Mouse (Mus musculus): ENCODE data around the gene Rasal1. TPM values are rescaled to one million over a fixed set of nuclear protein-coding genes. Genes with fewer than 3 reads are reported as not detected.

Gene Rasal1
- polyA plus RNA-seq, 1 experiment: 1.3 TPM

DNA sequence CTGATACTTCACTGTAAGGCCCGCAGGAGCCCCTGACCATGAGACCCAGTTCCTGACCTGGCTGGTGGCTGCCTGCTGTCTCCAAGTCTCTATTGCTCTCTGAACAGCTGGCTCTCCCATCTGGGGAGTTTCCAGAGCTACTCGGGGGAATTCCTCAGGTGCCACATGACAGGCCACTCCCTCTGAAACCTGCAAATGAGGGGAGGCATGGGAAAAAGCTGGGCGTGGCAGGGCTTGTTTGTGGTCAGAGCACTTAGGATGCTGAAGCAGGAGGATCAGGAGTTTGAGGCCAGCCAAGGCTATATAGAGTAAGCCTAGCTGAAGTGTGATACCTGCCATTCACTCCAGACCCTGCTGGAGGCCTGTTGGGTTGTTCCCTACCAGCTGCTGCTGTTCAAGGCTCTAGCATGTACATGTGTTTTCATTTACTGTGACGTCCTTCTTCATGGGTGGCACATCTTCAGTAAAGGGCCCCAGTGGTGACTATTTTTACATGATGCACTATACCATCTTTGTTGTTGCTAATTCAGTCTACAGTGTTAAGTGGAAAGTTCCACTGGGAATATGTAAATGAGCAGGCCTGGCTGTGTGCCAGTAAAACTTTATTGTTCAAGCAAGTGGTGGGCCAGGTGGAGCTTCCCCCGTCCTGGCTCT, 26.3 kb upstream of the Rasal1 start:
- no peak for DNase-seq (ENCODE audit: low spot score)

DNA sequence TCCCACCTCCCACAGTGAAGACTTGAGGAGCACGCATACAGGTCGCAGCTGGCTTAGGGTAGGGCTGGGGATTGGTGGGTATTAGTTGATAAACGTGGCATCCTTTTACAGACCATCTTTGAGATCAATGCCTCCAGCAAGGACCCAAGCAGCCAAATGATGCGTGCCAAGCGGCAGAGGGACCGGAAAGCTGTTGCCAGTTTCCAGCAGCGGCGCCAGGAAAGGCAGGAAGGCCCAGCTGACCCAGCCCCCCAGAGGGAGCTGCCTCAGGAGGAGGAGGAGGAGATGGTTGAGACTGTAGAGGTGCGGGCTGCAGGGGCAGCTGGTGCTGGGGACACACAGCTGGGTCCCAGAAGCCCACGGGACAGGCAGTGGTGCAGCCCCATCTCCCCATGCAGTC, 24.2 kb upstream of the Rasal1 start:
- no peak for DNase-seq (ENCODE audit: low spot score)

DNA sequence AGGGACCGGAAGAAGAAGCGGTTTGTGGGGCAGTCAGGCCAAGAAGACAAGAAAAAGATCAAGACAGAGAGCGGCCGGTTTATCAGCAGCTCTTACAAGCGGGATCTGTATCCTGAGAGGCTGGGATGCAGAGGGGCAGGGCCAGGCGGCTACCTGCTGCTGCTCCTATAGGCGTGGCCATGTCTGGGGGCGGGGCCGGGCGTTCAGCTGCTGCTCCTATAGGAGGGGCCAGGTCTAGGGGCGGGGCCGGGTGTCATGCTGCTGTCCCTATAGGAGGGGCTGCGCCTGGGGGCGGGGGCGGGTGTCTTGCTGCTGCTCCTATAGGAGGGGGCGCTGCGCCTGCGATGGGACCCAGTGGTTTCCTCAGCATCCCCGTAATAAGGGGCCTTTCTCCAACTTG, 22.2 kb upstream of the Rasal1 start:
- DNase-seq (ENCODE audit: low spot score): no peak

GRCm38 (mm10) chr5:120627515-120628300, 20.9 kb upstream of the Rasal1 start:
- DNase-seq (ENCODE audit: low spot score): no peak

DNA sequence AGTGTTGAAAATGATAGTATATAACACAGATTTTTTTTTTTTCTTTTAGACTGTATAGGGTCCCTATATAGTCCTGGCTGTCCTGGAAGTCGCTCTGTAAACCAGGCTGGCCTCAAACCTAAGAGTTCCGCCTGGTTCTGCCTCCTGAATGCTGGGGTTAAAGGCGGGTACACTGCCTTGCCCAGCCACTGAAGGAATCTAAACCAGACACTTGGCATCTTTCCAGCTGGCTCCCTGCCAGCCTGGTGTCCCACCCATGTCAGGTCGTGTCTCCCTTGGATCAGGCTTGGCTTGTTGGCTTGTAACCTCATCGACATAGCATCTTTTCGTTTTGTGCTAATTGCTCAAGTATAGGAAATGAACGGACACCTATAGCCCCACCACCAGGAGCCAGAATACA, 20.0 kb upstream of the Rasal1 start:
- no peak for DNase-seq (ENCODE audit: low spot score)

DNA sequence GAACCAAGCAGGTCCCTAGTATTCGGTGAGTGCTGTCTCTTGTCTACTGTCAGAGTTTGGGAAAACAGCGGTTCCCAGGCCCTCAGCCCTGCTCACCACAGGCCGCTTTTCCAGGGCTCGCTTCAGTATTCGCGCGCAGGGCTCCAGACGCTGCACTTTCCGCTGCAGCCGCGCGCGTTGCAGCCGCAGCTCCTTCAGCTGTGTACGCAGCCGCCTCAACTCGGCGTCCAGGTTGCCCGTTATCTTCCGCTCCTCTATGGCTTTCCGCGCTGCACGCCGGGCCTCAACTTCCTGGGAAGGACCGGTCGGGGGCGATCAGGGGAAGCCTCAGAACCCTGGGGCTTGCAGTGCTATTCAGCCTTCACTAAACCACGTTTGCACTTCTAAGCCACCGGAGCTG, 17.5 kb upstream of the Rasal1 start:
- DNase-seq (ENCODE audit: low spot score): no peak

DNA sequence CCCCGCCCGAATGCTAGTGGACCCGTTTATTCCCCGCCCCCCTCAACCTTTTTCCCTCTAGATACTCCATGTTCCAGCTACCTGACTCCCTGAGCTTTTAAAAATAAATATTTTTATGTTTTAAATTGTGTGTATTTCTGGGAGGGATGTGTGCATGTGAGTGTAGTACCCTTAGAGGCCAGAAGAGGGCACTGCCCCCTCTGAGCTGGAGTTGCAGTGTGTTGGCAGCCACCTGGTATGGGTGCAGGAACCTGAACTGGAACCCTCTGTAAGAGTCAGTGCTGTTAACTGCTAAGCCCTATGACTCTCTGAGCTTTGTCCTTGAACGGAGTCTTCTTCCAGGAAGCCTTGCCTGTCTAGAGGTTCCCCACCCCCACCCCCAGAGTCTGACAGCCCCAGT, 16.7 kb upstream of the Rasal1 start:
- DNase-seq (ENCODE audit: low spot score): no peak

GRCm38 (mm10) chr5:120634131-120634530, 14.5 kb upstream of the Rasal1 start, which contains the start of gene Cfap73:
TSS of gene Cfap73 (minus strand) at chr5:120634235.
- no peak for DNase-seq (ENCODE audit: low spot score)

DNA sequence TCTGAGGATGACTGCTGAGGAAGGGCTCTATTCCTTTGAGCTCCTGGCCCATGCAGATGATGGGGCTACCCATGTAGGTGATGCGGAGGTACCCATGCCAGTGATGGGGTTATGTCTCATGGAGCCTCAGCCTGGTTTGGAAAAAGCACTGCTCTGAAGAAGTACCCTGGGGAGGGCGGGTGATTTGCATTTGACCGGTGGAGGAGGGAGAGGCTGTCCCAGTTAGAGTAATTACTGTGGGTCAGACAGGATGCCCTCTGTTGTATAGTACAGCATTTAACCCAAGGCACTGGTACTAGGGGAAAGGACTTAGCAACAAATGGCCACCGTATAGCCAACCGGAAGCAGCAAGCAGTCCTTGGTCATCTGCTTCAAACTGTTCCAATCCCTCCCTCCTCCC, 13.8 kb upstream of the Rasal1 start:
- no peak for DNase-seq (ENCODE audit: low spot score)

DNA sequence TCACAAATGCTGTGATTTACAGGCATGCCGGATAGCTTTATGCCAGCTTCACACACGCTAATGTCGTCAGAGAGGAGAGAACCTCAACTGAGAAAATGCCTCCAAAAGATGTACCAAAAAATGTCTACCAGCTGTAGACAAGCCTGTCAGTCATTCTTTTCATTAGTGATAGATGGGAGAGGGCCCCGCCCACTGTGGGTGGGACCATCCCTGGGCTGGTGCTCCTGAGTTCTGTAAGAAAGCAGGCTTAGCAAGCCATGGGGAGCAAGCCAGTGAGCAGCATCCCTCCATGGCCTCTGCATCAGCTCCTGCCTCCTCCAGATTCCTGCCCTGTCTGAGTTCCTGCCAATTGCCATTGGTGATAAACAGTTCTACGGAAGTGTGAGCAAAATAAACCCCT, 13.0 kb upstream of the Rasal1 start:
- DNase-seq (ENCODE audit: low spot score): no peak

GRCm38 (mm10) chr5:120640094-120640493, 8.5 kb upstream of the Rasal1 start:
- no peak for DNase-seq (ENCODE audit: low spot score)

GRCm38 (mm10) chr5:120643365-120644085, 5.1 kb upstream of the Rasal1 start:
- DNase-seq (ENCODE audit: low spot score): no peak

GRCm38 (mm10) chr5:120644227-120644626, 4.4 kb upstream of the Rasal1 start:
- DNase-seq (ENCODE audit: low spot score): no peak

GRCm38 (mm10) chr5:120645851-120646250, 2.8 kb upstream of the Rasal1 start:
- DNase-seq (ENCODE audit: low spot score): no peak

GRCm38 (mm10) chr5:120647361-120647760, 1.3 kb upstream of the Rasal1 start:
- no peak for DNase-seq (ENCODE audit: low spot score)

DNA sequence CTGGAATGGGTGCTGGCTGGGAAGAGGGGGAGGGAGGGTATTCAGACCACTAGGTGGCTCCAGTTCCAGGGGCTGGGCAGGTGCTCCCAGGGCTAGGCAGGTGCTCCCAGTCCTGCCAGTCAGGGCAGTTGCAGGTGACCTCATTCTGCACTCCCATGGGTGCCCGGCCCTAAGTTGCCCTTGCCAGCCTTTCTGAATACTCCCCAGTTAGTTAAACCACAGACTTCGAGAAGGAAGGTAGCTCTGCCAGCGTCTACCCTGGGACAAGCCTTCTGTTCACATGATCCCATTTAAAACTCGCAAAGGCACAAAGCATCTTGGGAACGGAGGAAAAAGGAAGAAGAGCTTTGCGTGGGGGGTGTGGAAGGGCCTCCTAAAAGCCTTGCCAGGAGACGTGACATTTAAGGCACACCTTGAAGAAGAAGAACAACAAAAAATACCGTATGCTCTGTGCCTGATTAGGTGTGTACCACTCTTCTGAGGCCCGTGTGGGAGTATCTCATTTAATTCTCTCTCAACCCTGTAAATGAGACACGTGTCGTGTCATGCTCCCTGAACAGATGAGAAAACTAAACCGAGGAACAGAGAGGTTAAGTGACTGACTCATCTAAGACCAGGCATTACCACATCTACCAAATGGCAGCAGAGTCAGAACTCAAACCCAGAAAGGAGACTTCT, 659 bp upstream of the Rasal1 start:
- no peak for DNase-seq (ENCODE audit: low spot score)

GRCm38 (mm10) chr5:120649374-120649933, 842 bp downstream of the Rasal1 start:
- no peak for DNase-seq (ENCODE audit: low spot score)

GRCm38 (mm10) chr5:120649938-120650337, 1.3 kb downstream of the Rasal1 start:
- no peak for DNase-seq (ENCODE audit: low spot score)

DNA sequence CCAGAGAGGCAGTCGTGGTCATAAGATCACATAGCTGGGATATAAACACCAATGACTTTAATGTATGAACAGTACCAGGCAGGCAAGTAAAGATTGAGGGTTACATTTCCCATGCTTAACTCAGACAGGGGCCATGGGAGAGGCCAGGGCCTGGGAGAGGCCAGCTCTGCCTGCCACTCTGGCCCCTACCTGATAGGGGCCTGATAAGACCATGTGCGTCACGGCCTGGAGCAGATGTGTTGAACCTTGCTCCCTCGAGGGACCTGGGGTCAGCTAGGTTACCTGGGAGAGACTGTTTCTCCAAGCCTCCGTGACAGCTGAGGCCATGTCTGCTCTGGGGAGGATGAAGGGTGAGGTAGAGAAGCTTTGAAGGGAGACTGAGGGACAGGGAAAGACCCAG, 2.6 kb downstream of the Rasal1 start:
- DNase-seq (ENCODE audit: low spot score): no peak

DNA sequence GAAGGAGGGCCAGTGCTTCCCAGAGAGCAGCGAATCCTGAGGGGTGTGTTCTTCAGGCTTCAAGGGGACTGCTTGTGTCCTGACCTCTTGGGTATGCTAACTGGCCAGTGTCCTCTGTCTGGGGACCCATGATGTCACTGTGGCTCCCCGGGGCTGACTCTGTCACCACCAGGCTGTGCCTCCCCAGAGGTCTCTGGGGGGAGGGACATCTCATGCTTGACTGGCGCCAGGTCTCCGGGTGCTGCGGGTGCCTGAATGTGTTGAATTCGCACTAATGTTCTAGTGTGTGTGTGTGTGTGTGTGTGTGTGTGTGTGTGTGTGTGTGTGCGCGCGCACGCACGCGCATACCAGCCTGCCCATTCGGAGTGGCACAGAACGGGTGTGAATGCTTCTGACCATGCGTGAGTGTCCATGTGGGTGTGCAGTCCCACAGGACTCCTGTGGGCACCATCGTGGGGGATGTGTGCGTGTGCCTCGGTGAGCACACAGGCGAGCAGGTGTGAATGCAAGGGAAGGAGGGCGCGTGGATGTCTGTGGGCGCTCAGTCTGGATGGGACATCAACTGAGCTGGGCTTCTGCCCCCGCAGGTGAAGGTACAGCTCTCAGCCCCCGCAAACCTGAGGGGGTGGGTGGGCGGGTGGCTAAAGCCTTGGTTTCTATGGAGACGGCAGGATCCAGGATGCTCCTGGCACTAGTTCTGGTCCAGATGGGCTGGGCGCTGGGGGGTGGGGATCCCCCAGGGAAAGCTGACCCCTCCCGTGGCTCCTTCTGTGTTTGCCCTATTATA, 4.5 kb downstream of the Rasal1 start:
- no peak for DNase-seq (ENCODE audit: low spot score)

DNA sequence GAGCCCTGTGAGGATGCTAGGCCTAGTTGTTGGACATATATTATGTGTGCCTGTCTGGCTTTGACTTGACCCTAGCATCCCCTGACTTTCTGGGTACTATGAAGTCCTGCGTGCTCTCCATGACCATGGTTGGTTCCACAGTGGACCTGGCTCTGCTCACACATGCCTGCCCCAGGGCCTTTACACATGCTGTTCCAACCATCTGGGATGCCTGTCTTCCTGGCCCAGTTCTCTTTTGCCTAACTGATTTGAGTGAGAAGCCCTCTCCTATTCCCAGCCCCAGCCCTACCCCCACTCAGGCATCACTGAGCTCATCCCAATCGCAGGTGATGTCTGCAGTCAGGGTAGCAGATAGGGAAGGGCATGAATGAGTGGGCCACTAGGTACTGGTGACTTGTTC, 5.3 kb downstream of the Rasal1 start:
- no peak for DNase-seq (ENCODE audit: low spot score)
